Comparison of ENCODE assay signal across 8 mouse cellular contexts in genomic region chr13:99093269-99093668, GRCm38 (mm10).
DNase-seq lines count a peak whose midpoint lies in the region; ATAC-seq and TF ChIP-seq lines count a peak whose summit lies in the region.

No protein-coding gene starts in this region.

- H3K36me3 ChIP-seq in embryonic facial prominence, embryonic 13.5 days: no peaks in the 10 kb centered on the region
- H3K36me3 ChIP-seq in heart, adult 2 months (ENCODE audit: control insufficient read depth, insufficient read depth, low read length): no peaks in the 10 kb centered on the region
- H3K36me3 ChIP-seq in kidney, adult 2 months (ENCODE audit: control insufficient read depth, insufficient read depth, low read length): no peaks in the 10 kb centered on the region
- no peaks in the 10 kb centered on the region for H3K36me3 ChIP-seq in limb, embryonic 13.5 days
- H3K36me3 ChIP-seq in midbrain, embryonic 16.5 days (ENCODE audit: control insufficient read depth, insufficient read depth, low read length): no peaks in the 10 kb centered on the region
- H3K36me3 ChIP-seq in spleen, adult 2 months (ENCODE audit: control insufficient read depth, insufficient read depth, low read length): no peaks in the 10 kb centered on the region

- H3K79me2 ChIP-seq in heart, adult 2 months (replicated peaks; ENCODE audit: control insufficient read depth, insufficient read depth, low read length): no peaks in the 10 kb centered on the region

- peak overlapping the region; percentile 5; the same call in 1 of the 2 replicates for H3K4me2 ChIP-seq in embryonic facial prominence, embryonic 13.5 days
- no peak overlapping the region; the same call in 1 of the 2 replicates for H3K4me2 ChIP-seq in limb, embryonic 13.5 days (replicated peaks)
- H3K4me2 ChIP-seq in midbrain, embryonic 16.5 days (ENCODE audit: low read length): peak overlapping the region; percentile 7; the same call in 1 of the 2 replicates

- TF ChIP-seq CTCF in heart, adult 2 months (IDR thresholded peaks at IDR 0.05): peak; percentile 99
- TF ChIP-seq CTCF in kidney, adult 2 months (conservative IDR thresholded peaks at IDR 0.05; ENCODE audit: insufficient read depth, insufficient read length, low read depth, low read length): peak; percentile 89
- TF ChIP-seq CTCF in spleen, adult 2 months (IDR thresholded peaks at IDR 0.05; ENCODE audit: extremely low read depth, insufficient read depth, insufficient read length, insufficient replicate concordance): peak; percentile 86

- no peak overlapping the region for H3K9ac ChIP-seq in embryonic facial prominence, embryonic 13.5 days
- H3K9ac ChIP-seq in heart, adult 2 months (ENCODE audit: low read depth, low read length): no peak overlapping the region
- H3K9ac ChIP-seq in limb, embryonic 13.5 days: no peak overlapping the region
- no peak overlapping the region for H3K9ac ChIP-seq in midbrain, embryonic 16.5 days (ENCODE audit: low read depth, low read length)

- no peak for TF ChIP-seq POLR2A in heart, adult 2 months (IDR thresholded peaks at IDR 0.05; ENCODE audit: insufficient read depth, low read depth, low read length)
- no peak for TF ChIP-seq POLR2A in kidney, adult 2 months (IDR thresholded peaks at IDR 0.05; ENCODE audit: low read depth, low read length)
- TF ChIP-seq POLR2A in spleen, adult 2 months (IDR thresholded peaks at IDR 0.05; ENCODE audit: low read depth, low read length): no peak

- H3K9me3 ChIP-seq in embryonic facial prominence, embryonic 13.5 days: no peaks in the 10 kb centered on the region
- no peaks in the 10 kb centered on the region for H3K9me3 ChIP-seq in limb, embryonic 13.5 days
- no peaks in the 10 kb centered on the region for H3K9me3 ChIP-seq in midbrain, embryonic 16.5 days (replicated peaks; ENCODE audit: control insufficient read depth, low read length, poor library complexity, severe bottlenecking)

- peaks cover 19% of the 10 kb centered on the region for H3K4me1 ChIP-seq in embryonic facial prominence, embryonic 13.5 days
- H3K4me1 ChIP-seq in heart, adult 2 months (ENCODE audit: control insufficient read depth, insufficient read depth, low read length): peaks cover 3% of the 10 kb centered on the region
- H3K4me1 ChIP-seq in kidney, adult 2 months (ENCODE audit: control insufficient read depth, insufficient read depth, low read length): peaks cover 12% of the 10 kb centered on the region; the same call in 1 of the 2 replicates
- peaks cover 15% of the 10 kb centered on the region; the same call in 1 of the 2 replicates for H3K4me1 ChIP-seq in limb, embryonic 13.5 days
- H3K4me1 ChIP-seq in midbrain, embryonic 16.5 days (ENCODE audit: control insufficient read depth, insufficient read depth, low read length): peaks cover 16% of the 10 kb centered on the region
- H3K4me1 ChIP-seq in spleen, adult 2 months (ENCODE audit: control insufficient read depth, insufficient read depth, insufficient read length): no peaks in the 10 kb centered on the region

- no peak overlapping the region for H3K4me3 ChIP-seq in embryonic facial prominence, embryonic 13.5 days
- no peak overlapping the region for H3K4me3 ChIP-seq in heart, adult 2 months
- H3K4me3 ChIP-seq in kidney, adult 2 months (ENCODE audit: insufficient read depth, low read depth, low read length): no peak overlapping the region
- H3K4me3 ChIP-seq in limb, embryonic 13.5 days: no peak overlapping the region
- H3K4me3 ChIP-seq in midbrain, embryonic 16.5 days (ENCODE audit: low read depth, low read length): no peak overlapping the region
- no peak overlapping the region for H3K4me3 ChIP-seq in spleen, adult 2 months (ENCODE audit: extremely low read depth, insufficient read depth, insufficient read length)

- H3K27me3 ChIP-seq in embryonic facial prominence, embryonic 13.5 days: no peaks in the 10 kb centered on the region
- H3K27me3 ChIP-seq in heart, adult 2 months (ENCODE audit: control insufficient read depth, insufficient read depth, low read length): no peaks in the 10 kb centered on the region
- no peaks in the 10 kb centered on the region for H3K27me3 ChIP-seq in kidney, adult 2 months (replicated peaks; ENCODE audit: control insufficient read depth, insufficient read depth, low read length)
- no peaks in the 10 kb centered on the region for H3K27me3 ChIP-seq in limb, embryonic 13.5 days
- H3K27me3 ChIP-seq in midbrain, embryonic 16.5 days (ENCODE audit: control insufficient read depth, insufficient read depth, low read depth, low read length): no peaks in the 10 kb centered on the region
- H3K27me3 ChIP-seq in spleen, adult 2 months (ENCODE audit: control insufficient read depth, insufficient read depth, low read length): no peaks in the 10 kb centered on the region

- intact Hi-C loops in heart, adult 2 months (cut with DNase I): loop anchor here (1.0 to 2.0 kb wide), 2 partner anchors 28 to 225 kb away; no protein-coding TSS in a partner anchor

- WGBS in embryonic facial prominence, embryonic 13.5 days: 5% methylated on average over 9 of the region's 9 CpGs
- 18% methylated on average over 9 of the region's 9 CpGs for WGBS in heart, adult 2 months
- WGBS in kidney, adult 2 months: 8% methylated on average over 9 of the region's 9 CpGs
- WGBS in limb, embryonic 13.5 days: 9% methylated on average over 9 of the region's 9 CpGs
- 6% methylated on average over 9 of the region's 9 CpGs for WGBS in midbrain, embryonic 16.5 days
- 10% methylated on average over 9 of the region's 9 CpGs for WGBS in spleen, adult 2 months

- H3K27ac ChIP-seq in embryonic facial prominence, embryonic 13.5 days: no peak overlapping the region
- H3K27ac ChIP-seq in heart, adult 2 months: no peak overlapping the region
- no peak overlapping the region; the same call in 1 of the 2 replicates for H3K27ac ChIP-seq in kidney, adult 2 months (ENCODE audit: insufficient read depth, low read depth, low read length)
- H3K27ac ChIP-seq in limb, embryonic 13.5 days: no peak overlapping the region
- peak overlapping the region; percentile 80 for H3K27ac ChIP-seq in midbrain, embryonic 16.5 days (ENCODE audit: low read length)
- no peak overlapping the region for H3K27ac ChIP-seq in spleen, adult 2 months (ENCODE audit: insufficient read depth, low read length)

- peak; percentile 87 for DNase-seq in 3T3-L1 (ENCODE audit: low read depth, low spot score)
- peak; percentile 85 to 91 for DNase-seq in adrenal gland, postnatal 36 days
- peak; percentile 79 to 80 for DNase-seq in heart, adult 2 months
- peak; percentile 89 for DNase-seq in kidney, adult 2 months
- peak; percentile 32 to 61 for DNase-seq in spleen, adult 2 months (ENCODE audit: low read depth in 1 of 2, low spot score in 2 of 2)

- ATAC-seq in embryonic facial prominence, embryonic 13.5 days (ENCODE audit: insufficient number of reproducible peaks, insufficient read depth, low FRiP score, low TSS enrichment, low read depth): peak; percentile 76; the same call in 1 of the 2 replicates
- peak; percentile 86 for ATAC-seq in limb, embryonic 13.5 days (ENCODE audit: low FRiP score, low read depth)
- peak; percentile 98 for ATAC-seq in midbrain, embryonic 16.5 days

- TF ChIP-seq EP300 in heart, adult 2 months (IDR thresholded peaks at IDR 0.05; ENCODE audit: insufficient read depth, low read depth, low read length): peak; percentile 65; the same call in 1 of the 2 replicates
